Mouse (Mus musculus): ENCODE data around the gene Atp6ap1l. TPM values are rescaled to one million over a fixed set of nuclear protein-coding genes. Genes with fewer than 3 reads are reported as not detected.

The Atp6ap1l gene
- total and polyA plus RNA-seq, 2 experiments from 2014 or later = 0.38 to 0.98 TPM

DNA sequence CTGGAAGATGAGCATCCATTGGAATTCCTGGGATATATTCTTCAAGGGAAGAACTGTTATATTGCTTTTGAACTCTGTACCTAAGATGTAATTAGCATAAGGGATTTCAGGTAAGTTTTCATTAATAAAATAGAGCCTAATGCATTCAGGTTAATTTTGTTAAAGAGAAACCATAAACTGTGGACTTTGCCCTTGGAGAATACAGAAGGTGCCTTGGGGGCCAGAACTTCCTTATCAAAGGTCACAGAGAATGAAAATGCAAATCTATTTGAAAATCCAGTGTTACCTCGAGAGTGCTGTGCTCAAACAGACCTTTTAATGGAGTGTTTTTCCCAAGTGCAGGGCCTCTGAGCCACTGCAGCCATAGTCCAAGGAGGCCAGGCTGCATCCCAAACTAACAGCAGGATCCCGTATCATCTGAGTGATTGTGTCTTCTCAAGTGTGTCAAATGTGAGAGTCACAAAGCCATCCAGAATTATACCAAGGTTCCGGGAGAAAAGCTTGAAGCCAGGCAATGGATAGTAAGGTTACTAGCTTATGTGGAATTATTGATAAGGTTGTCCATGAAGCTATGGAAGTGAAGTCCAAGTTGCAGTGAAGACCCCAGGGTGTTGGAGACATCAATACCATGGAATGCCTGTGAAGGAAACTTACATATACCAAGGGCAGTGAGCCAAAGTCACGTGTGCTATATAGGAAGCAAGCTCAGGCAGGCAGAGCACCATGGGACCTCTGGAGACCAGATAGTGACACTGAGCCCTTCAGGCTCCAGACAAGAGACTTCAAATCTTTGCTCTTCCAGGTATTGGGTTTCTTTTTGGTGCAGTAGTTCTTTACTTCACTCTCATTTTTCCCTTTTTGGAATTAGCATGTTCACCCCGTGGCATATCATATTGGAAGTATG, 52.2 kb downstream of the Atp6ap1l start:
- WGBS = 78% methylated on average over 5 of the region's 5 CpGs
- Histone ChIP-seq H3K27ac (ENCODE audit: low read depth) (no peak overlapping the region), H3K9ac (replicated peaks; ENCODE audit: low read depth, low read length) (no peak overlapping the region), H3K4me3 (ENCODE audit: low read depth, low read length) (no peak overlapping the region), H3K9me3 (replicated peaks; ENCODE audit: control insufficient read depth, low read length) (0 out of 2 replicates have a peak, but pooled peaks cover 6% of the 10 kb centered on the region), H3K4me1 (ENCODE audit: control insufficient read depth, insufficient read depth) (0 out of 2 replicates have a peak, but pooled peaks cover 2% of the 10 kb centered on the region), H3K36me3 (replicated peaks; ENCODE audit: control insufficient read depth, insufficient read depth, low read length) (no peaks in the 10 kb centered on the region), H3K27me3 (ENCODE audit: control insufficient read depth, insufficient read depth, low read length) (0 out of 2 replicates have a peak, but pooled peaks cover 3% of the 10 kb centered on the region), H3K4me2 (ENCODE audit: low read depth, low read length) (no peak overlapping the region)
- ATAC-seq (ENCODE audit: insufficient read depth, low read depth) (no peak), DNase-seq (ENCODE audit: low spot score) (no peak)
- TF ChIP-seq CTCF (IDR thresholded peaks at IDR 0.05; ENCODE audit: low read depth) (no peak), EP300 (IDR thresholded peaks at IDR 0.05; ENCODE audit: low read depth) (no peak)

DNA sequence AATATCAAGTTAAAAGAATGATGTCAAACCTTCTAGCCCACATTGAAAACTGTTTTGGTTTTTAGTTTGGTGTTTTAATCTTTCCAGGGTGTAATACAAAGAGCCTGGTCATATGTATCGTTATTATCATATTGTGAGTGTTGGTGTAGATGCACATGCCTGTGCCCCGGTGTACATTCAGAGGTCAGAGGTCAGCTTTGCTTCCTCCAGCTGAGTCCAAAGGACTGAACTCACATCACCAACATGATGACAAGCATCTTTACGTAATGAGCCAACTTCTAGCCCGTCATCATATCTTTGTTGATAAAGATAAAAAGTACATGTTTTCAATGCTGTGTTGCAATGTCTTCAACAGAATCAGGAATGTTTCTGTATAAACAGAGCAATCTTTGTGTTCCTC, 53.4 kb downstream of the Atp6ap1l start:
- WGBS = 55% methylated on average over 4 of the region's 4 CpGs
- H3K4me2 ChIP-seq (ENCODE audit: low read depth, low read length) = no peak overlapping the region
- no peaks in the 10 kb centered on the region for H3K36me3 ChIP-seq (replicated peaks; ENCODE audit: control insufficient read depth, insufficient read depth, low read length)
- no peak overlapping the region for H3K4me3 ChIP-seq (ENCODE audit: low read depth, low read length)
- ATAC-seq (ENCODE audit: insufficient read depth, low read depth) (no peak), DNase-seq (ENCODE audit: low spot score) (no peak)
- 0 out of 2 replicates have a peak, but pooled peaks cover 2% of the 10 kb centered on the region for H3K4me1 ChIP-seq (ENCODE audit: control insufficient read depth, insufficient read depth)
- H3K27me3 ChIP-seq (ENCODE audit: control insufficient read depth, insufficient read depth, low read length) = 0 out of 2 replicates have a peak, but pooled peaks cover 3% of the 10 kb centered on the region
- no peak overlapping the region for H3K9ac ChIP-seq (replicated peaks; ENCODE audit: low read depth, low read length)
- 0 out of 2 replicates have a peak, but pooled peaks cover 6% of the 10 kb centered on the region for H3K9me3 ChIP-seq (replicated peaks; ENCODE audit: control insufficient read depth, low read length)
- TF ChIP-seq CTCF (IDR thresholded peaks at IDR 0.05; ENCODE audit: low read depth) (no peak), EP300 (IDR thresholded peaks at IDR 0.05; ENCODE audit: low read depth) (no peak)
- no peak overlapping the region for H3K27ac ChIP-seq (ENCODE audit: low read depth)

DNA sequence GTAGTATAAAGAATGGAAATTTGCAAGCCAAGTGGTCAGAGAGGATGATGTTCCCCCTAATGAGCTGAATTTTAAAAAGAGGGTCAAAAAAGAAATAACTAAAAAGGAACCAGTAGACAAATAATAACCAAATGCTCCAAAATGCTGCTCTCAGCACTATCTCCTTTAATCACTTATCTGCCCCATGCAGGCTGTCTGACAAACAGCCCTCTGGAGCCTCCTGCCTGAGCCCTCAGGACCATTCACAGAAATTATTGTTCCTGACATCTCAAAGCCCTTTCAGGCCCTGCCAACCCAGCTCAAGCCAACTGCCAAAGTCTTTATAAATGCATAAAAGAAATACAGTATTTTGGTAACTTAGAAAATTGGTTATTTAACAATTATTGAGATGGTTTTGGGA, 61.0 kb downstream of the Atp6ap1l start:
- H3K27ac ChIP-seq (ENCODE audit: low read depth) = no peak overlapping the region
- H3K36me3 ChIP-seq (replicated peaks; ENCODE audit: control insufficient read depth, insufficient read depth, low read length) = no peaks in the 10 kb centered on the region
- no peak for TF ChIP-seq CTCF (IDR thresholded peaks at IDR 0.05; ENCODE audit: low read depth)
- TF ChIP-seq EP300 (IDR thresholded peaks at IDR 0.05; ENCODE audit: low read depth) = no peak
- no peaks in the 10 kb centered on the region for H3K27me3 ChIP-seq (ENCODE audit: control insufficient read depth, insufficient read depth, low read length)
- H3K4me1 ChIP-seq (ENCODE audit: control insufficient read depth, insufficient read depth) = peaks cover 6% of the 10 kb centered on the region; the same call in 1 of the 2 replicates
- H3K9ac ChIP-seq (replicated peaks; ENCODE audit: low read depth, low read length) = no peak overlapping the region
- ATAC-seq (ENCODE audit: insufficient read depth, low read depth) (no peak), DNase-seq (ENCODE audit: low spot score) (no peak)
- H3K9me3 ChIP-seq (replicated peaks; ENCODE audit: control insufficient read depth, low read length) = no peaks in the 10 kb centered on the region
- H3K4me3 ChIP-seq (ENCODE audit: low read depth, low read length) = no peak overlapping the region
- H3K4me2 ChIP-seq (ENCODE audit: low read depth, low read length) = no peak overlapping the region

DNA sequence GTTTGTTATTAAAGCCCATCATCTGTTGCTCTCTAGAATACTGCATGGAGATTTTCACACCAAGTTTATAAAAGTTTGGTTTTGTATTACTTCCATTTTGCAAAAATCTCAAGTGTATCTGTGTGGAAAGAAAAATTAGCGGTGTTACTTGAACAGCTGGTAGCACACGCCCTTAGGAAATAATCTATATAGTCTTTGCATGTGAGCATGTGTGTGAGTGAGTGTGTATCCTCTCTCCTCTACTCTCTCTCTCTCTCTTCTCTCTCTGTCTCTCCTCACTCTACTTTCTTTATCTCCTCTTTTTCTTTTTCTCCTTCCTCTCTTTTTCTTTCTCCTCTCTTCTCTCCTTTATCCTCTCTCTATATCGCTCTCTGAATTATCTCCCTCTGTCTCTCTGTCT, 61.7 kb downstream of the Atp6ap1l start:
- no peaks in the 10 kb centered on the region for H3K36me3 ChIP-seq (replicated peaks; ENCODE audit: control insufficient read depth, insufficient read depth, low read length)
- TF ChIP-seq CTCF (IDR thresholded peaks at IDR 0.05; ENCODE audit: low read depth) = no peak
- no peak for TF ChIP-seq EP300 (IDR thresholded peaks at IDR 0.05; ENCODE audit: low read depth)
- no peak overlapping the region for H3K4me3 ChIP-seq (ENCODE audit: low read depth, low read length)
- no peak overlapping the region for H3K27ac ChIP-seq (ENCODE audit: low read depth)
- no peak overlapping the region for H3K9ac ChIP-seq (replicated peaks; ENCODE audit: low read depth, low read length)
- peaks cover 6% of the 10 kb centered on the region; the same call in 1 of the 2 replicates for H3K4me1 ChIP-seq (ENCODE audit: control insufficient read depth, insufficient read depth)
- no peaks in the 10 kb centered on the region for H3K9me3 ChIP-seq (replicated peaks; ENCODE audit: control insufficient read depth, low read length)
- ATAC-seq (ENCODE audit: insufficient read depth, low read depth) (no peak), DNase-seq (ENCODE audit: low spot score) (no peak)
- WGBS = 90% methylated on average over 3 of the region's 3 CpGs
- no peak overlapping the region for H3K4me2 ChIP-seq (ENCODE audit: low read depth, low read length)
- H3K27me3 ChIP-seq (ENCODE audit: control insufficient read depth, insufficient read depth, low read length) = no peaks in the 10 kb centered on the region

DNA sequence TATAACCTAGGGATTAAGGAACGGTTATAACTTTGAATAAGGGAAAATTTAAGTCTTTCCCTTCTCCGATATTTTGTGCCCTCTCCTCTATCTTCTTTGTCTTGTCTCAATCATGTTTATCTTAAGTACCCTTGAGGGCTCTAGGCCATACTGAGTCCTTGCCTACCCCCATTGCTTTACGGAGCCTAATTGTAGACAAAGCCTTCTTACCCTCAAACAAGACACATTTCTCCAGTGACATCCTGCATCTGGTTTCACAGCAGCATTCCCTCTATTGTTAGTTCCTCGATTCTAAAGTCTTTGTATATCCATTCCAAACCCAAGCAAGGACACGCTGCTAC, 64.0 kb downstream of the Atp6ap1l start:
- ATAC-seq (ENCODE audit: insufficient read depth, low read depth) (no peak), DNase-seq (ENCODE audit: low spot score) (no peak)
- TF ChIP-seq EP300 (IDR thresholded peaks at IDR 0.05; ENCODE audit: low read depth) (no peak), CTCF (IDR thresholded peaks at IDR 0.05; ENCODE audit: low read depth) (no peak)
- H3K27me3 ChIP-seq (ENCODE audit: control insufficient read depth, insufficient read depth, low read length) = no peaks in the 10 kb centered on the region
- no peak overlapping the region for H3K9ac ChIP-seq (replicated peaks; ENCODE audit: low read depth, low read length)
- H3K4me3 ChIP-seq (ENCODE audit: low read depth, low read length) = no peak overlapping the region
- H3K9me3 ChIP-seq (replicated peaks; ENCODE audit: control insufficient read depth, low read length) = no peaks in the 10 kb centered on the region
- H3K4me2 ChIP-seq (ENCODE audit: low read depth, low read length) = no peak overlapping the region
- WGBS = 43% methylated on average over 5 of the region's 5 CpGs
- H3K4me1 ChIP-seq (ENCODE audit: control insufficient read depth, insufficient read depth) = peaks cover 6% of the 10 kb centered on the region; the same call in 1 of the 2 replicates
- no peaks in the 10 kb centered on the region for H3K36me3 ChIP-seq (replicated peaks; ENCODE audit: control insufficient read depth, insufficient read depth, low read length)
- no peak overlapping the region for H3K27ac ChIP-seq (ENCODE audit: low read depth)
